Mouse (Mus musculus): ENCODE measurements around the gene Nck2. TPM values are rescaled to one million over a fixed set of nuclear protein-coding genes. Genes with fewer than 3 reads are reported as not detected.
A peak's percentile ranks its signal among the peaks of the same experiment; 100 is the strongest.

Gene Nck2
- polyA plus RNA-seq, 1 experiment: 29.8 TPM

DNA sequence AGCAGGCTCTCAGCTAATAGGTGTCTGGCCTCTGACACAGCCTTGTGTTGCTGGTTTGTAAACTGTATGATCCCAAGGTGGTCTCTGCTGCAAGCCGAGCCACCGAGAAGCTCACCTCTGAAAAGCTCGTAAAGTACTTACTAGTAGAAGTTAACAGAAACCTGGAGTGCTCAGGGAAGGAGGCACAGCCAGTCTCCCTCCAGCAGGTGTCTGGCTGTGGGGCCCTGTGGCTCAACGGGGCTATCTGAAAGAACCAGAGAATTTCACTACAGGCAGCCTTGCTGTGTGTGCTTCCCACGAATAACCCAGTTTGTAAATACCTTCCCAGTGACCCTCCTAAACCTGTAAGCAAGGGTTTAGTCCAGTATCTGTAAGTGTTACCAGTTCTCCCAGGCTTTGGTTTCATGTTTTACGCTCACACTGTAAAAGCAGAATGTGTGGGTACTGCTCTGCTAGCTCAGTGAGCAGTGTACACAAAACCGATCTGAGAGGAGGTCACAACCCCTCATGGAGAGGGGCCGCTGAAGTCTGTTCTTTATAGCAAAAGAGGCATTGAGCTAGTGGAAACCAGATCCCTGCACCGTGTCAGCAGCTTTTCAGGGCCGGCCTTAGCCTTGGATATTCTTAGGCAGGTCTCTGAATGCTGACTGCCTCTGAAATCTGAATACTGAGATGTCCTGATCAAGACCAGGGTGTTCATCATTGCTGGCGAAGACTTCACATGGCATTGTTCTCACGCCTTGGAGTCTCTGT lies 111.0 kb downstream of the Nck2 start:
- WGBS: 62% methylated on average over 12 of the region's 12 CpGs
- DNase-seq (ENCODE audit: low read depth, low spot score): no peak

GRCm38 (mm10) chr1:43558329-43558728 lies 114.0 kb downstream of the Nck2 start:
- WGBS: 89% methylated on average over 3 of the region's 3 CpGs
- no peak for DNase-seq (ENCODE audit: low read depth, low spot score)

DNA sequence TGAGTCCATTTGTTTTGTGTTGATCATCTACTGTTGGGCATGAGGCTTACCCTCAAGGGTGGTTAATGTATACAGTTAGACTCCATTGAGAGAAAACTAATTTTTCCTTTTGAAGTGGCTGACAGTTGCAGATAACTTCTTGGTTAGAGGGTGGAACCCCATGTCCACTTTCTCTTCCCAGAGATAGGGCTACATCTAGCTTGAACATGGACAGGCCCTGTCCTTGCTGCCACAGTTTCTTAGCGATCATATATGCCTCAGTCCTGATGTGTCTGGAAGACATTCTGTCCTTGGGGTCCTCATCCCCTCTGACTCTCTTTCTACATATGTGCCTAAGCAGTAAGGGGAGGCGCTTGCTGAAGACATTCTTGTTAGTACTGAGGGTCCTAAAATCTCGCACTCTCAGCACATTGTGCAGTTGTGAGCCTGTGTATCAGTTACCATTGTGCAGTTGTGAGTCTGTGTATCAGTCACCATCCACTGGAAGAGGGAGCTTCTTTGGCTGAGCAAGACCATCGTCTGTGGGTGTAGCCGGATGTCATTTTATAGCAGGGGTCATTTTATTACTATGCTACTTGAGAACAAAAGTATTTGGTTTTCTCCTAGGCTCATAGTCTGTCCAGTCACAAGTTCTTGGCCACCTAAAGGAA lies 114.8 kb downstream of the Nck2 start:
- WGBS: 87% methylated on average over 5 of the region's 5 CpGs
- no peak for DNase-seq (ENCODE audit: low read depth, low spot score)

DNA sequence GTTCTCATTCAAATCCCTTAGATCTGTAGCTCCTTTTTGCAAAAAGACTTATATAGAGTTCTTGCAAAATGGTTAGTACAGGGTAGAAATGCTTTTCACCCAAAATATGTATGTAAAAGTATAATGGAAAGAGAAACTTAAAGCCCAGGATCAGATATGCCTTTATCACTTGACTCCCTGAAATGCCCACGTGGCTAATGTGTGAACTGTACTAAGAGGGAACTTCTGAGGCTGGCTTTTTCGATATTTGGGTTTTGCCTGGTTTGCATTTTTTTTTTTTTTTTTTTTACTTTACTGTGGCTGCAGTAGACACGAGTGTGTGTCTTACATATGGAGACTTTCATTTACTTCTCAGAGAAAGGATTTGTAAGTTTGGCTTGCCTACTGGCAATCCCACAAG lies 116.7 kb downstream of the Nck2 start:
- no peak for DNase-seq (ENCODE audit: low read depth, low spot score)
- 75% methylated on average over 3 of the region's 3 CpGs for WGBS

- DNase-seq (ENCODE audit: low read depth, low spot score): no peak
- WGBS: 72% methylated on average over 13 of the region's 13 CpGs
Measured at GRCm38 (mm10) chr1:43562002-43562666, 117.8 kb downstream of the Nck2 start.

GRCm38 (mm10) chr1:43565260-43565659 lies 120.9 kb downstream of the Nck2 start:
- WGBS: 91% methylated on average over 4 of the region's 4 CpGs
- DNase-seq (ENCODE audit: low read depth, low spot score): no peak

DNA sequence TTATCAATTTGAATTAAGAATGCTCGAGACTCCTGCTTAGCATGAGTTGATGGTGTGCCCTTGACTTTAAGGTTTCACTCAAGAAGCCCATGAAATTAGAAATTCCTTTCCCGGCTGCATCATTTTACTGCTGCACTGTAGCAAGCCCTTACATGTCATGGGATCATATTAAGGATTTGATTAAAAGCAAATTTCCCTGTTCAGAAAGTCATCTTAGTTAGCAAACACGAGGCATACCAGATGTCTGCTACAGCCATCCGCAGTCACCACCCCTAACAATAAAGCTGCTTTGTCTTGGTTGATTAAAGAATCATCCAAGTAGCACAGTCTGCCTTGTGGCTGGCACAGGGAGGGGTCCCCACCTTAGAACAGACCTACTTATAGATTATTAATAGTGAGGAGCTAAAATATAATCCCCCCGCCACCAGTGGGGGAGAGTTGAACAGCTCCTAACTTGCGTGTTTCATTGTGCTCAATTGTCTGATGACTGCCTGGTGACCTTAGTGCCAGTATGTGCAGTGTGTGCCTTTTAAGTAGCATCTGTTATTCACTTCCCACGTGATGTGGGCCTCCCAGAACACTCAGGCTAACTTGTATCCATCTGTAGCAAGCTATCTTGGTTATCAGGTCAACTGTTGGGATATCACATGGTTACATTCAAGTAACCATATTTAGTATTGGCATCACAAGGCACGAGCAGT lies 122.4 kb downstream of the Nck2 start:
- WGBS: 87% methylated on average over 8 of the region's 8 CpGs
- DNase-seq (ENCODE audit: low read depth, low spot score): no peak

- 92% methylated on average over 10 of the region's 10 CpGs for WGBS
Measured at GRCm38 (mm10) chr1:43568824-43569223, 124.4 kb downstream of the Nck2 start.

GRCm38 (mm10) chr1:43571105-43571504 lies 126.7 kb downstream of the Nck2 start:
- DNase-seq (ENCODE audit: low read depth, low spot score): no peak

More at GRCm38 (mm10) chr1:43568824-43569223, 124.4 kb downstream of the Nck2 start:
- DNase-seq (ENCODE audit: low read depth, low spot score): no peak

DNA sequence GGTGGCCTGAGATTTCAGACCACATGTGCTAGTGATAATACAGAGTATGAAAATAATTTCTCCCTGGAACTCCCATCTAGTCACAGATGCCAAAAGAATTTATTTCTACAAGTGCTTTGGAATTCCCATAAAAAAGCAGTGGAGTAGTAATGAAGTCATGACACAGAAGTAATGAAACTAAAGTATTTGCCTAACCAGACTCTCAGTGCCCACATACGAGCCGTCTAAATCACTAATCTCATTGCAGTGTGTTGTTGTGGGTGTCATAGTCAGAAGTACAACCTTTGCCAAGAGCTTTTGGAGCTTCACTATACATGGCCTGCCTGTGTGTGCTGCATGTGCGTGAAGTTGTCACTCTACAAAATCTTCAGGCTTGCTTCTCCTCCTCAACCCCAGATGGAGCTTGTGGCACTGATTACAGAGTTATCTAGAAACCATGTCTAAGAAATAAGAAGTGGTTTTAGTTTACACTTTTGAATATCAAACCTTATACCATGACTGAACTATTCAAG lies 130.5 kb downstream of the Nck2 start:
- DNase-seq (ENCODE audit: low read depth, low spot score): no peak
- 65% methylated on average over 3 of the region's 3 CpGs for WGBS

More at GRCm38 (mm10) chr1:43571105-43571504, 126.7 kb downstream of the Nck2 start:
- WGBS: 95% methylated on average over 4 of the region's 4 CpGs

DNA sequence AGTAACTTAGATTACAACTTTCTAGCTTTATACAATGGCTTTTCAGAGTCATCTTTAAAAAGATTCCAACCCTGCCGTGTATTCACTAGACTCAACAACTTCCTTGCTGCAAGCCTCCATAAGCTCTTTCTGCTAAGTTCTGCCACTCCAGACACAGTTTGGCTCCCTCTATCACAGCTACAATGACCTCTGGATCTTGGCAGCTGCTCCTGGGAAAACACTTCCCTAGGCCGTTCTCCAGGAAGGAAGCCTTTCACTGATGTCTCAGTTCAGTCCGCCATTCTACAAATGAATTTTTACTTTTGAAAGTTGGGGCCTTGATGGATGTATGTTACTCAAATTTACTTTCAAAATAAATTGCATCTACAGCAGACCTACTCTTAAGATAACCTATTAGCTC lies 133.0 kb downstream of the Nck2 start:
- 49% methylated on average over 3 of the region's 3 CpGs for WGBS
- no peak for DNase-seq (ENCODE audit: low read depth, low spot score)

DNA sequence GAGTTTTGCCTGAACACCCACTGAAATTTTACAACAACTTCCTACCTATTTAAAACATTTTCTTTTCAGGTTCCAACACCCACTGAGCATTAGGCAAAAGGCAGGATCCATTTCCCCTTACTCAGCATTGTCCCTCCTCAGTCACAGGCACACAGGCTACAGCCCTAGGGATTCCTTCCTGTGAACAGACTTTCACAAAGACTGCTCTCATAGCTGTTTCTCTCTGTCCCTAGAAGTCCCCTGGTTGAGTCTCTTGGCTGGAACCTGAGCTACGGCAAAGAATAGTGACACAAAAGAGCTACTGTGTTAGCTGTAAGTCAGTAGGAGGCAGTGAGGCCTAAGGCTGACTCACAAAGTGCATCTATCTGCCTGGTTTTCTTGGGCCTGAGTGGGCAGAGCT lies 139.2 kb downstream of the Nck2 start:
- 88% methylated on average over 1 of the region's 1 CpGs for WGBS

DNA sequence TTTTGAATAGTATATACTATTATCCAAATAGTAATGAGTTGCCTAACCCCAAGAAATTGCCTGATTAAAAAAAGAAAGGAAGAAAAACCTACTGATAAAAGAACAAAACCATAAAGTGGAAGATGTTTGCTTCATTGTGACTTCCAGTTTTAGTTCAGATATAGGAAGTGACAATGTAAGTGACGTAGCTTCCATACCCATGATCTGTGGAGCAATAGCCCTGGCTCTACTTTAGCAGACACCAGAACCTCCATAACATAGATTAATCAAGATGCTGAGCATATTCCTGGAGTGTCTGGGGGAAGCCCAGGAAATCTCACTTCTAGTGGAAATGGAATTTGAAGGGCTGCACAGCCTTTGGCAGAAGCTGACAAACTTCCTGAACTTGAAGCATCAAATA lies 144.6 kb downstream of the Nck2 start:
- DNase-seq (ENCODE audit: low read depth, low spot score): no peak
- WGBS: 93% methylated on average over 1 of the region's 1 CpGs

More for the DNA sequence above, 139.2 kb downstream of the Nck2 start:
- DNase-seq (ENCODE audit: low read depth, low spot score): no peak

DNA sequence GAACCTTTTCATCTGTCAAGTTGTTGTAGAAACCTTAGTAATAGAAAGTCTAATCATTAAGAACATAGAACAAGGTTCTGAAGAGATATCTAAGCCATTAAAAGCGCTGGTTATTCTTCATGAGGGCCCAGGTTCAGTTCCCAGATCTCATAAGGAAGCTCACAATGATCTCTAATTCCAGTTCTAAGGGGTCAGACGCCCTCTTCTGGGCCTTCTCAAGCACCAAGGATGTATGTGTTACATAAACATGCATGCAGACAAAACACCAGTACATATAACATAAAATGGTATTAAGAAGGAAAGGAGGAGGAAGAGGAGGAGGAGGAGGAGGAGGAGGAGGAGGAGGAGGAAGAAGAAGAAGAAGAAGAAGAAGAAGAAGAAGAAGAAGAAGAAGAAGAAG lies 145.5 kb downstream of the Nck2 start:
- DNase-seq (ENCODE audit: low read depth, low spot score): no peak
- 71% methylated on average over 2 of the region's 2 CpGs for WGBS

- peak; percentile 19 for DNase-seq (ENCODE audit: low read depth, low spot score)
- 18% methylated on average over 1 of the region's 1 CpGs for WGBS
Measured at GRCm38 (mm10) chr1:43590727-43591126, 146.3 kb downstream of the Nck2 start.

DNA sequence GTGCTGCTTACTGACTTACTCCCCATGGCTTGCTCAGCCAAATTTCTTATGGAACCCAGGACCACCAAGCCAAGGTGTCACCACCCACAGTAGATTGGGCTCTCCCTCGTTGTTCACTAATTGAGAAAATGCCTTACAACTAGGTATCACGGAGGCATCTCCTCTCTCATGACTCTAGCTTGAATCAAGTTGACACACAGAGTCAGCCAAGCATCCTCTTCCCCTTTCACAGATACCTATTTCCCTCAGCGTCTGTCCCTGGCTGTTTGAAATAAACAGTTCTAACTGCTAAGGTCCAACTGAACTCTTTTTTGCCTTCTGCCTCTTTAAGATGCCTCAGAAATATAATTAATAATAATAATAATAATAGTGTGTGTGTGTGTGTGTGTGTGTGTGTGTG lies 148.7 kb downstream of the Nck2 start:
- WGBS: 84% methylated on average over 3 of the region's 3 CpGs
- DNase-seq (ENCODE audit: low read depth, low spot score): no peak

DNA sequence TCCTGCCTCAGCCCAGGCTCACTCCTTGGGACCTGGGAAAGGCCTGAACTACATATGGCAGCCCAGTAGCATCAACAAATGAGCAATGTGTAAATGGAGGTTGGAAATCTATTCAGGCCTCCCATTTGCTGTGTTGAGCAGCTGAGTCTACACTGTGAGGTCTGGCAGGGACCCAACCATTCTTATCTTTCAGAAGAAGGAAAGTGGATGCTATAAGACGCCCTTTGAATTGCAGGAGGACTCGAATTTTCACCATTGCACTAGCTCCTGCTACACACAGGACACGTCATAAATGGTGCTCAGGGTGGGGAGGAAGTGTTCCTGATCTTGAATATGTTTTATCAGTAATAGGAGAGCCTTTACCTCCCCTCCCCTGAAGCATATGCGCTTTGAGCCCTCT lies 150.4 kb downstream of the Nck2 start:
- DNase-seq (ENCODE audit: low read depth, low spot score): peak; percentile 18
- 41% methylated on average over 4 of the region's 4 CpGs for WGBS

DNA sequence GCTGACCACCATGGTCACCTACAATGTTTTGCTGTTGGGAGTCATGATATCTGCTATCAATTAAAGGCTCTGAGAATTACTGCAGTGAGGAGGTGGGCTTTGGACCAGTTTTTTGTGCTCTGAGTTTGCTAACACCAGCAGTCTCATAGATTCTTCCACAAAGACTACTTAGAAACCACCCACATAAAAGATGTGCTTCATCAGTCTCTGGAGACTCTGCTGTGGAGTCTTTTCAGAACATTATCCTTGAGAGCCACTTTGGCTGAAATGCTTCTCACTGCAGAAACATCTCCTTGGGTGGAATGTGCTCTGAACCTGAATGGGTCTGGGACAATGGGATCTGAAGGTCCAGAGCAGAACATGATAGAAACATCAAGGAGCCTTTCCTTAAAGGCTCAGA lies 153.4 kb downstream of the Nck2 start:
- DNase-seq (ENCODE audit: low read depth, low spot score): no peak

- DNase-seq (ENCODE audit: low read depth, low spot score): no peak
Measured at GRCm38 (mm10) chr1:43599483-43599882, 155.1 kb downstream of the Nck2 start.

GRCm38 (mm10) chr1:43601054-43601453 lies 156.7 kb downstream of the Nck2 start:
- 65% methylated on average over 8 of the region's 8 CpGs for WGBS

More at GRCm38 (mm10) chr1:43601054-43601453, 156.7 kb downstream of the Nck2 start:
- no peak for DNase-seq (ENCODE audit: low read depth, low spot score)
